Mouse (Mus musculus) heart, postnatal 36 days (tissue): ENCODE results near the gene Mansc1. TPM values are rescaled to one million over a fixed set of nuclear protein-coding genes. Genes with fewer than 3 reads are reported as not detected.

Experiments used
- DNase-seq, 2 experiments: peaks; one replicate each; pipeline ENCODE4 v3.0.0; 2021 to 2022
- intact Hi-C: fragments of 180-260 bp; cut with DNase I; formaldehyde crosslinking; loops from one replicate; pipeline ENCODE4 v1.15.1; 2025
- total RNA-seq, 2 experiments: library from RNA; stranded (reverse); gene quantifications; 2 replicates each; pipeline ENCODE4 v1.2.3; 2021

Mansc1 gene
- total RNA-seq, 2 experiments from 2014 or later: 4.6 to 5.1 TPM

DNA sequence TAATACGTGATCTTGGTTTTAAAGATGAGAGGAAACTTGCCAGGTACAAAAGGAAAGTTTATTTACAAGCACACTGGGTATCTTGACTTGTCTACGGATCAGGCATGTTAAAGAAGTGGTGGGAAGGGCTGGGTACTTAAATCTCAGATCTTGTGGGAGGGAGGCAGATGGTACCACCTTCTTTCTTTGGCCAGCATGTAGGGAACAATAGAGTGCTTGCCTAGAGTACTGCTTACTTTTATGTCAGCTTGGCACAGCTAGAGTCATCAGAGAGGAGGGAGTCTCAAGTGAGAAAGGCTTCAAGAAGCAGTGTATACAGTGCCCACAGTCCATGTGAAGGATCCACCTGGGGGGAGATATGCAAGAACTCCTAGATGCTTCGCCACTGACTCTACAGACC lies 27.1 kb downstream of the Mansc1 start:
- intact Hi-C loops: no loop called here
- DNase-seq: no peak

GRCm38 (mm10) chr6:134602371-134603003 lies 29.8 kb downstream of the Mansc1 start:
- intact Hi-C loops: no loop called here

GRCm38 (mm10) chr6:134601766-134602165 lies 30.5 kb downstream of the Mansc1 start:
- no peak for DNase-seq
- intact Hi-C loops: no loop called here

More at GRCm38 (mm10) chr6:134602371-134603003, 29.8 kb downstream of the Mansc1 start:
- no peak for DNase-seq

DNA sequence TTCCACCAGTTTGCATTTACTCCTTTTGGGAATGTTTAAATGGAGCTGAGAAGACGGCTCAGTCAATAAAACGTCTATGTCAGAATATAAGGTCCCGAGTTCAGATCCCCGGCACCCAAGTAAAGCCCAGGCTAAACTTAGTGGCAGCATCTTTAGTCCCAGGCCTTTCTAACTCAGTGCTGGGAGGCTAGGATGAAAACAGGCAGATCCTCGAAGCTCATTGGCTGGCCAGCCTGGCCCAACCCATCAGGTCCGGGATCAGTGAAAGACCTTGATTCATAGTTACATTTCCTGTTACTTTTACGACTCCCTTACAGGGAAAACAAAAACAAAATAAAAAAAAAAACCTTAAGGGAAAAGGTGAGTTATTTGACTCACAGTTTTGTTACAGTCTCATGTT lies 31.2 kb downstream of the Mansc1 start:
- intact Hi-C loops: no loop called here
- no peak for DNase-seq

DNA sequence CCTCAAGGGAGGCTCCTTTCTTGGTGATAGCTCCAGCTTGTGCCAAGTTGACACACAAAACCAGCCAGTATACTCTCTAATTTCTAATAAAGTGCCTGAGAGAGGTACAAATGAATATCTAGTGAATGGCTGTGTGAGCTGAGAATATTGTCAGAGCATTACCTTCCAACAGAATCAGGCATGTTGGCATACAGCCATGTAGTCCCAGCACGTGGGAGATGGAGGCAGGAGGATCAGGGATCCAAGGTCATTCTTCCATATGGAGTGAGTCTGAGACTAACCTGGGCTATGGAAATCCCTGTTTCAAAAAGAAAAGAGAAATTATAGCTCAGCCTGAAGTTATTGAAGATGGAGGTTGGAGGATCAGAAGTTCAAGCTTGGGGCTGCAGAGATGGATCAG lies 33.0 kb downstream of the Mansc1 start:
- DNase-seq: no peak
- intact Hi-C loops: no loop called here

DNA sequence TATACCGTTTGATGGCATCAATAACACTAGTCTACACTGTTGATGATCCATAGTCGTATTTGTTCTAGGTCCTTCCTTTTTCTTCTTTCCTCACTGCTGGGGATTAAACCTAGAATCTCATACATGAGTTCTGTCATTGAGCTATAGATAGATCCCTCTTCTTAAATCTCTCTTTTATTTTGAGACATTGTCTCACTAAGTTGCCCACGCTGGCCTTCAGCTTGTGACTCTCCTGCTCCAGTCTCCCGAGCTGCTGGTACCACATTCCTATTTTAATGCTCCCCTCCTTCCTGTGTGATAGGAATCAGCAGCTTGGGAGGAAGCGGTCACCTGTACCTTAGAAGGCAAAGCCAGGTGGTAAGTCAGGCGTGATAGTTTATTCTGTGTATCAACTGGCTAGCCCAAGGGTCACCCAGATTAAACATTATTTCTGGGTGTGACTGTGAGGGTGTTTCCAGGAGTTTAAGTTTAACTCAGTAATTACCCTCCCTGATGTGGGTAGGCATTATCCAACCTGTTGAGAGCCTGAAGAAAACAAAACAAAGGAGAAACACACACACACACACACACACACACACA lies 34.5 kb downstream of the Mansc1 start:
- DNase-seq: no peak
- intact Hi-C loops: no loop called here

- peak; percentile 54 to 59 for DNase-seq
- intact Hi-C loops: loop anchor here (2.0 kb wide), 1 partner anchor 20 kb away; no protein-coding TSS in a partner anchor
These were observed 37.5 kb downstream of the Mansc1 start for GRCm38 (mm10) chr6:134594569-134595442.

DNA sequence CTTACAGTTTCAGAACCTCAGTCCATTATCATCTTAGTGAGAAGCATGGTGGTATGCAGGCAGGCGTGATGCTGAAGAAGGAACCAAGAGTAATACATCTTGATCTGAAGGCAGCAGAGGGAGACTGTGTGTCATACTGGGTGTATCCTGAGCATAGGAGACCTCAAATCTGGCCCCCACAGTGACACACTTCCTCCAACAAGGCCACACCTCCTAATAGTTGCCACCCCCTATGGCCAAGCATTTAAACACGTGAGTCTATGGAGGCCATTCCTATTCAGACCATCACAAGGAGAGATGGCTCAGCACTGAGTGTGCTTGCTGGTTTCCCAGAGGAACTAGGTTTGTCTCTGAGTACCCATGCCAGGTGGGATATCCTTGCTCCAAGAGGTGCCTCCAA lies 40.7 kb downstream of the Mansc1 start:
- DNase-seq: no peak
- intact Hi-C loops: no loop called here

DNA sequence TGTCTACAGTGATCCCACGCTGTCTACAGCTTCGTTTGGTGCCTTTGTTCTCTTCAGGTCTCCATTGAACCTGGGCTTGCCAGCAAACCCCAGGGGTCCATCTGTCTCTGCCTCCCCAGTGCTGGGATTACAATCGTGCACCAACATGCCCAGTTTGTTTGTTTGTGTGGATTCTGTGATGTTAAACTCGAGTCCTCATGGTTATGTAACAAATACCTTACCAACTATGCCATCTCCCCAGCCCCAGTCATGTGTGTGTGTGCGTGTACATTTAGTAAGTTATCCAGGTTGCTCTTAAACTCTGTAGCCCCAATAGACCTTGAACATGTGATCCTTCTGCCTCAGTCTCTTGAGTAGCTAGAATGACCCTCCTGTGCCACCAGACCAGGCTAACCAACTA lies 46.0 kb downstream of the Mansc1 start:
- no peak for DNase-seq
- intact Hi-C loops: no loop called here

DNA sequence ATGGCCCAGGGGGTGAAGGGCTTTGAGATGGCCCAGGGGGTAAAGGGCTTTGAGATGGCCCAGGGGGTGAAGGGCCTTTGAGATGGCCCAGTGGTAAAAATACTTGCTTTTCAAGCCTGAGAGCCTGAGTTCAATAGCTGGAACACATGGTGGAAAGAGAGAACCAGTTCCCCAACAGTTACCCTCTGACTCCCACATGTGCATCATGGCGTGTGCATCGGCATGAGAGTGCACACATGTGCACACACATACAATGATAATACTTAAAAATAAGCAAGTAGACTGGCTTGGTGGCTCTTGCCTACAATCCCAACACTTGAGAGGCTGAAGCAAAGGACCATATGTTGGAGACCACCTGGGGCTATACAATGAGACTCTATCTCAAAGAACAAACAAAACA lies 47.7 kb downstream of the Mansc1 start:
- no peak for DNase-seq
- intact Hi-C loops: no loop called here

DNA sequence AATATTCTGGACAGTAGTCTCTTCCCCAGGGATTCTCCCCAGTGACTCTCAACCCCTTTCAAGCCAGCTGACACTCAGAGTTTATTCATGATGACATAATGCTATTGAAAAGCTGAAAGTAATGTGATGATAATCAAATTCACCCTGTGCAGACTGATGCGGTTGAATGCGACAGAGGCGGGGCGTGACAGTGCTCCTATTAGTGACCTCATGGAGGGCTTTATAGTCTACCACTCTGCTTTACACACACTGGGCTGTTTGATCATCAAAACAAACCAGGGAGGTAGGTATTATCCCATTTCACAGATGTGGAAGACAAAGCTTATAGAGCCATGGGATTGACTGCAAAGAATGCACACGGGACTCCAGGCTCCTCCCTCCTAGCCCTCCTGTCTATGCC lies 50.2 kb downstream of the Mansc1 start:
- no peak for DNase-seq
- intact Hi-C loops: no loop called here

DNA sequence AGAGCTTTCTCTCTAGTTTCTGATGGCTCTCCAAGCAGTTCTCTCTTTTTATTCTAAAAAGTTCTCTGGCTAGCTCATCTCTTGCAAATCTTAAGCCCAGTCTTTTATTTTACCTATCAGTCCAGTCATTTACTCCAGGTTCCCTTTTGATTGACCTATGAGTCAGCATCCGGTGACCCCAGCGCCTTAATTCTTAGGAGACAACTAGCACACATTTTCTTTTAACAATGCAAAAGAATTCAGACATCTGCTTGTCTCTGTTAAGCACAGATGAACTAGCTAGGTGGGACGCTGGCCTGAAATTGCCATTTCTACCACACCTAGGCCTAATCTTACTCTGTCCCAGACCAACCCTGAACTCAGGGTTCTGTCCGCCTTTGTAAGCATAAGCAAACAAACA lies 52.8 kb downstream of the Mansc1 start:
- DNase-seq: no peak
- intact Hi-C loops: no loop called here

DNA sequence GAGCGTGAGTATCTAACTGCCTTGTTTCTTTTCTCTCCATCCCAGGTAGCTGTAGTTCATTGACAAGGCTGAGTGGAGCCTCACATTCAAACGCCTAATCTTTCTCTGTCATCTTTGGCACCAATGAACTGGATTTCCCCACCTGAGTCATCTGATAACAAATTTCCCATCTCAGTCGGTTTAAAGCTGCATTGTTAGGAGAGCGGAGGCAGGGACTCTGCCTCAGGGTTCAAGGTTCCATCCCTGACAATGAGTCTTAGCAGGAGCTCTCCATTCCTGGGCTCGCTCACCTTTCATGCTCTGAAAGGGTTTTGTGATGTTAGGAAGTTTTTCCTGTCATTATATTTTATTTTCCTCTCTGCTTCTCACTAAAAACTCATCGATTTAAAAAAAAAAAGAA lies 54.2 kb downstream of the Mansc1 start:
- DNase-seq: no peak
- intact Hi-C loops: no loop called here

DNA sequence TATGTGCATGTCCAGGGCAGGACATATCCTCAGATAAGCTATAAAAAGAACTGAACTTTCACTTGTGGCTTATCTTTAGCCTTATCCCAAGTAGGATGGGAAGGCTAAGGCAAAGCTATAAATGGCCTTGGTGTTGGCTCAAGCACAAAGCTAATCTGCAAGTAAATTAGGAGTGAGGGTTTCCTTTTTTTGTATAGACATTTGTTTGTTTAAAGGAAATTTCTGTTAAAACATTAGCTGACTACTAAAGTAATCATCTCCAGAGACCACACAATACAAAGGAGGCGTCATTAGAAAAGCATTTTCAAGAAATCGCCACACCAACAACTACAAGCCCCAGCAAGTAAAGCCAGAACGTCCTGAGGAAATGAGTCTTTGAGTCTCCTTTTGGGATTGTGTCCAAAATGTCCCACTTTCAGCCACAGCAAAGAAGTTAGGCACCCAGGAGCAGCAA lies 57.0 kb downstream of the Mansc1 start:
- DNase-seq: peak in 1 of 2 experiments; percentile 35
- intact Hi-C loops: loop anchor here (2.0 kb wide), 1 partner anchor 19 kb away; no protein-coding TSS in a partner anchor

DNA sequence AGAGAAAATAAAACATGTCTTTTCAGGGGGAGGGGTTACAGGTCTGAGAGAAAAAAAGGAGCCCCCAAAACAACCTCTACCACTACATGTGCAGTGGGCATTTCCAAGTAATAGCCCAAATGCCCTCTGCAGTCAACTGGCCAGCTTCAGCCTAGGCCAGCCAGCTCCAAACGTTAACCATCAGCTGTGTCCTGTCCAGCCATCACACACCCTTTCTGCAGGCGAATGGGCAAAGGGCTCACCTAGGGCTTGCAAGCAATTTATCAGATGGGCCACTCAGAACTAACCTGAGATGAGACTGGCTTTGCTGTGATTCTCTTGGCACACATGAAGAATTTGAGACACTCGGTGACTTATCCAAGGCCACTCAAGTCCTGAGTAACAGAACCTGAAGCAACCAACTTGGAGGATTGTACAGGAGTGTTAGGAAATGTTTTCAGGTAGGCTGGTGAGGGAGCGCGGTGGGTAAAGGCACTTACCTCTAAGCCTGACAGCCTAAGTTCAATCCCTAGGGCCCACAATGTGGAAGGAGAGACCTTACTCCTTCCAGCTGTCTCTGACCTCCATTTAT lies 64.2 kb downstream of the Mansc1 start:
- no peak for DNase-seq
- intact Hi-C loops: loop anchor here (1.0 to 5.0 kb wide), 3 partner anchors 51 to 143 kb away; no protein-coding TSS in a partner anchor

- intact Hi-C loops: loop anchor here (1.0 to 5.0 kb wide), 4 partner anchors 40 to 142 kb away; no protein-coding TSS in a partner anchor
These were observed 65.3 kb downstream of the Mansc1 start, which contains the start of gene Lrp6 for GRCm38 (mm10) chr6:134566818-134567485. Gene Lrp6 (minus strand): TSS chr6:134566965.

GRCm38 (mm10) chr6:134566248-134566817 lies 66.0 kb downstream of the Mansc1 start:
- intact Hi-C loops: loop anchor here (1.0 to 5.0 kb wide), 3 partner anchors 41 to 94 kb away; no protein-coding TSS in a partner anchor

More at GRCm38 (mm10) chr6:134566818-134567485, 65.3 kb downstream of the Mansc1 start, which contains the start of gene Lrp6:
- DNase-seq: peak; percentile 84 to 91

DNA sequence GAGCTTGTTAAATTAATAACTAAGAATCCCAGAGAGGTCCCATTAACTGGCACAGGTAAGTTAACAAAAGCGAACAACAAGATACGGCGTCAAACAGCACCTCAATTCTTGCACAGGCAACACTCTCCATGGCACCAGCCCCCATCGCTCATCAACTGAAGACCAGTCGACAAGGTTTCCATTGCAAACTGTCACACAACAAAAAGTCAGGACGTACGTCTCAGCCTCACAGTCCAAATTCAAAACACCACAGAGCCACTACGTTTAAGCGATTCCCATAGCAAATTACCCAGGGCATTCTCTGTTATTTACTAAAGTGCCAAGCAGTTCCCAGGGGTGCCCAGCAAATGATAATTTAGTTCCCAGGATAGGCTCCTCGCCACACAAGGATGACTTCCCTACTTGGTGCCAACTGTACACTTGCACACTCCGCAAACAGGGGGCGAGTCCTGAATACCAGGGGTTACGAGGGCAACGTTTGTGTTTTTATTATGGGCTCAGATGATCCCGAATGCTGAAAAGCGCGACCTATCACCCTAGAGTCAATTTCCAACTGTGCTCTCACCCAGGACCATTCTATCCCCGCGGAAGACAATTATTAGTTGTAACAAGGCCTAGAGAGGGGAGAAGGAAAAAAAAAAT lies 66.6 kb downstream of the Mansc1 start:
- DNase-seq: peak; percentile 28 to 36
- intact Hi-C loops: loop anchor here (1.0 to 5.0 kb wide), 3 partner anchors 42 to 93 kb away; no protein-coding TSS in a partner anchor

More at GRCm38 (mm10) chr6:134566248-134566817, 66.0 kb downstream of the Mansc1 start:
- peak; percentile 23 to 44 for DNase-seq

- intact Hi-C loops: no loop called here
- no peak for DNase-seq
These were observed 67.7 kb downstream of the Mansc1 start for GRCm38 (mm10) chr6:134564539-134564938.
